Mouse (Mus musculus) bone marrow macrophage, adult 2 months (primary cell): ENCODE data around the gene Rassf7.

Experiments used
- CTCF ChIP-seq: IDR thresholded peaks from 2 replicates; pipeline ENCODE4 v1.5.1; 2012; ENCODE audit warnings: low read depth, mild to moderate bottlenecking, low read length, moderate library complexity
- POLR2A ChIP-seq: IDR thresholded peaks from 2 replicates; pipeline ENCODE4 v1.6.1; 2012; ENCODE audit warnings: mild to moderate bottlenecking, low read depth, low read length, borderline replicate concordance

- TF ChIP-seq POLR2A (no peak), CTCF (no peak)
Measured at GRCm38 (mm10) chr7:141263640-141264039, 48.0 kb downstream of the Rassf7 start.
